18 mouse cellular contexts compared by ENCODE assay signal in the genomic region with DNA sequence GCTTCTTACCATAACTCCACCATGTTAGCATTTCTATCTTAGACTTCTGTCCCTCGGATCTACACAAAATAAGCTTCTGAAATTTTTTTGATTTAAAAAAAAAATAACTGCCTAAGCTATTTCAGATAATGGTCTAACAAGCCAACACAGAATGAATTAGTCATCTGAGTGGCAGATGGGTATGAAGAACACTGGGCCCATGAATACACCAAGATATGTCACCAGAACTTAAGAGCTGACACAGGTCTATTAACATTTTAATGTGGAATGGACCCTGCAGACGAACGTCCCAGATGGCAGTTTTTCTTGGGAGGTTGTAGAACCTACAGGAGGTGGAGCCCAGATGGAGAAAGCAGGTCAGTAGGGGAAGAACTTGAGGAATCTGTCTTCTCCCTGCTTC.
DNase-seq lines count a peak whose midpoint lies in the region; TF ChIP-seq lines count a peak whose summit lies in the region.
"Had no signal": no experiment of that assay in that cellular context is flagged by ENCODE, and none has a peak within 500 bp of the region (broad histone marks: within the 10 kb centered on the region; RNA-seq: fewer than 3 reads in every experiment).

No protein-coding gene starts in this region.

- no peaks in the 10 kb centered on the region for H3K27me3 ChIP-seq in heart, adult 2 months (ENCODE audit: control insufficient read depth, insufficient read depth, low read length)
- H3K27me3 ChIP-seq: embryonic facial prominence, embryonic 12.5 days; forebrain, embryonic 12.5 days had no signal

- H3K27ac ChIP-seq in heart, adult 2 months = no peak overlapping the region
- H3K27ac ChIP-seq: embryonic facial prominence, embryonic 10.5 days; embryonic facial prominence, embryonic 12.5 days; forebrain, embryonic 12.5 days had no signal

- intact Hi-C loops in heart, adult 2 months (cut with DNase I) = no loop called here

- no peak for TF ChIP-seq CTCF in heart, adult 2 months (IDR thresholded peaks at IDR 0.05)

- no peak overlapping the region for H3K4me3 ChIP-seq in heart, adult 2 months
- H3K4me3 ChIP-seq: embryonic facial prominence, embryonic 10.5 days; embryonic facial prominence, embryonic 12.5 days; forebrain, embryonic 12.5 days had no signal

- TF ChIP-seq EP300 in heart, adult 2 months (IDR thresholded peaks at IDR 0.05; ENCODE audit: insufficient read depth, low read depth, low read length) = no peak

- no peaks in the 10 kb centered on the region for H3K79me2 ChIP-seq in heart, adult 2 months (replicated peaks; ENCODE audit: control insufficient read depth, insufficient read depth, low read length)

- H3K4me1 ChIP-seq in heart, adult 2 months (ENCODE audit: control insufficient read depth, insufficient read depth, low read length) = no peaks in the 10 kb centered on the region
- H3K4me1 ChIP-seq: embryonic facial prominence, embryonic 10.5 days; embryonic facial prominence, embryonic 12.5 days; forebrain, embryonic 12.5 days had no signal

- no peak for TF ChIP-seq POLR2A in heart, adult 2 months (IDR thresholded peaks at IDR 0.05; ENCODE audit: insufficient read depth, low read depth, low read length)

- peak; percentile 7 for DNase-seq in layer of hippocampus, adult 11-12 months (ENCODE audit: low spot score)
- DNase-seq in layer of hippocampus, postnatal 25 days (ENCODE audit: extremely low spot score in 1 of 2, low spot score in 1 of 2) = no peak
- DNase-seq in layer of hippocampus, adult 9-11 months = peak; percentile 33
- DNase-seq in layer of hippocampus, postnatal 10 days (ENCODE audit: low spot score in 2 of 2) = no peak
- DNase-seq in brain, adult 2 months (ENCODE audit: low read depth, low spot score) = peak; percentile 55
- peak; percentile 5 to 18 for DNase-seq in layer of hippocampus, postnatal 36 days
- DNase-seq in heart, adult 2 months = no peak
- DNase-seq: adrenal gland, adult 2 months; adrenal gland, postnatal 10 days; adrenal gland, postnatal 25 days; cerebellum, adult 11-12 months; cerebellum, adult 2 months; cerebellum, adult 9-10 months; cerebellum, postnatal 10 days; cerebellum, postnatal 25 days had no signal

- 64% methylated on average over 3 of the region's 3 CpGs for whole genome bisulfite sequencing in heart, adult 2 months

- no peak overlapping the region for H3K9ac ChIP-seq in heart, adult 2 months (ENCODE audit: low read depth, low read length)
- H3K9ac ChIP-seq: embryonic facial prominence, embryonic 12.5 days; forebrain, embryonic 12.5 days had no signal

- no peaks in the 10 kb centered on the region for H3K36me3 ChIP-seq in heart, adult 2 months (ENCODE audit: control insufficient read depth, insufficient read depth, low read length)
- H3K36me3 ChIP-seq: embryonic facial prominence, embryonic 10.5 days; embryonic facial prominence, embryonic 12.5 days; forebrain, embryonic 12.5 days had no signal

Comparison
In these comparisons a context has a peak if more than half of its experiments do, and no peak if none do; other contexts are left out.
1. DNase-seq: peak in layer of hippocampus, adult 11-12 months (single experiment), layer of hippocampus, adult 9-11 months (single experiment), brain, adult 2 months (single experiment) and layer of hippocampus, postnatal 36 days (2 of 2); none in layer of hippocampus, postnatal 25 days (0 of 2), layer of hippocampus, postnatal 10 days (0 of 2) and heart, adult 2 months (0 of 2).